Mouse (Mus musculus): ENCODE measurements at regions not wholly inside any gene's neighbourhood (a gene's known extent, or its start where the extent isn't known, plus 50 kb on each side); places are given as distances from the start of the nearest gene placed in this dataset.
A peak's percentile ranks its signal among the peaks of the same experiment; 100 is the strongest.

- no peak for DNase-seq
These were observed 136.4 kb downstream of the Tmx1 start for GRCm38 (mm10) chr12:70589315-70589742.

- DNase-seq: no peak
These were observed 137.7 kb downstream of the Tmx1 start for GRCm38 (mm10) chr12:70590456-70591050.

- DNase-seq: no peak
These were observed 139.9 kb downstream of the Tmx1 start for GRCm38 (mm10) chr12:70592821-70593220.

- DNase-seq: no peak
These were observed 145.4 kb downstream of the Tmx1 start for GRCm38 (mm10) chr12:70598211-70598701.

- no peak for DNase-seq
These were observed 146.8 kb downstream of the Tmx1 start for GRCm38 (mm10) chr12:70599731-70600130.

- no peak for DNase-seq
These were observed 151.0 kb downstream of the Tmx1 start for GRCm38 (mm10) chr12:70603869-70604268.

- no peak for DNase-seq
These were observed 155.8 kb downstream of the Tmx1 start for GRCm38 (mm10) chr12:70608672-70609071.

- DNase-seq: no peak
These were observed 156.4 kb downstream of the Tmx1 start for GRCm38 (mm10) chr12:70609116-70609871.

- DNase-seq: no peak
These were observed 159.0 kb downstream of the Tmx1 start for GRCm38 (mm10) chr12:70611891-70612290.

GRCm38 (mm10) chr12:70613244-70613643 is 160.3 kb downstream of the Tmx1 start:
- DNase-seq: no peak

- no peak for DNase-seq
These were observed 161.2 kb downstream of the Tmx1 start for GRCm38 (mm10) chr12:70614101-70614500.

GRCm38 (mm10) chr12:70614686-70615085 is 161.8 kb downstream of the Tmx1 start:
- DNase-seq: no peak

- no peak for DNase-seq
These were observed 162.2 kb downstream of the Tmx1 start for GRCm38 (mm10) chr12:70615123-70615522.

- no peak for DNase-seq
These were observed 163.2 kb downstream of the Tmx1 start for GRCm38 (mm10) chr12:70616049-70616448.

GRCm38 (mm10) chr12:70616487-70616886 is 163.6 kb downstream of the Tmx1 start:
- DNase-seq: no peak

GRCm38 (mm10) chr12:70617024-70617423 is 164.1 kb downstream of the Tmx1 start:
- DNase-seq: peak; percentile 15 to 24

- no peak for DNase-seq
These were observed 165.1 kb downstream of the Tmx1 start for GRCm38 (mm10) chr12:70617979-70618378.

GRCm38 (mm10) chr12:70619436-70619835 is 166.5 kb downstream of the Tmx1 start:
- no peak for DNase-seq

- DNase-seq: no peak
These were observed 169.1 kb downstream of the Tmx1 start for GRCm38 (mm10) chr12:70622019-70622418.

GRCm38 (mm10) chr12:70624298-70624980 is 171.5 kb downstream of the Tmx1 start:
- DNase-seq: no peak

- DNase-seq: no peak
These were observed 174.7 kb downstream of the Tmx1 start for GRCm38 (mm10) chr12:70627638-70628037.

- no peak for DNase-seq
These were observed 175.8 kb downstream of the Tmx1 start for GRCm38 (mm10) chr12:70628384-70629365.
